In the genomic region with DNA sequence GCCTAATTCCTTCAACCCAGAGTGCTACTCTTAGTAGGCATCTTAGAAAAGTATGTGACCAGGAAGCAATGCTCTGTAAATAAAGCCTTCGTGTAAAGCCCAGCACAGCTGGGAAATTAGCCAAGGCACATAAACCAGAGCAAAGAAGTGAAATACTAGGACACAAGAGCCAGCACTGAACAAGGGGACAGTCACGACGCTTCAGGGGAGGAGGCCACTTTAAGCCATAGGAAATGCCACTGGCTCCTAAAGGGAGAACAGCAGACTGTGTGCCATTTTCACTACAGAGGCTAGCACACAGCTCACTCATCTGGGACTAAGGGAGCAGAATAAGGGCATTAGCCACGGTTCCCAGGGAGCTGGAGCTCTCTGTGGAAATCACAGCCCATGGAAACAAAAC, we compare ENCODE assay signal across 14 mouse cellular contexts. TPM values are rescaled to one million over a fixed set of nuclear protein-coding genes. Genes with fewer than 3 reads are reported as not detected.
DNase-seq lines count a peak whose midpoint lies in the region; ATAC-seq lines count a peak whose summit lies in the region.
"Had no signal": no experiment of that assay in that cellular context is flagged by ENCODE, and none has a peak within 500 bp of the region (broad histone marks: within the 10 kb centered on the region; RNA-seq: fewer than 3 reads in every experiment).

No protein-coding gene starts in this region.

- peaks cover 6% of the 10 kb centered on the region; the same call in 1 of the 2 replicates for H3K4me1 ChIP-seq in kidney, embryonic 16.5 days (ENCODE audit: insufficient read depth, low read length)
- 0 out of 2 replicates have a peak, but pooled peaks cover 3% of the 10 kb centered on the region for H3K4me1 ChIP-seq in embryonic facial prominence, embryonic 14.5 days (ENCODE audit: control insufficient read depth, insufficient read depth, low read length)
- peaks cover 45% of the 10 kb centered on the region for H3K4me1 ChIP-seq in midbrain, embryonic 13.5 days (replicated peaks)

- H3K4me3 ChIP-seq in kidney, embryonic 16.5 days (ENCODE audit: low read length): no peak overlapping the region
- no peak overlapping the region for H3K4me3 ChIP-seq in embryonic facial prominence, embryonic 14.5 days (ENCODE audit: low read depth, low read length)
- no peak overlapping the region for H3K4me3 ChIP-seq in midbrain, embryonic 13.5 days (replicated peaks)
- H3K4me3 ChIP-seq: embryonic facial prominence, embryonic 15.5 days had no signal

- no peak for ATAC-seq in kidney, embryonic 16.5 days (ENCODE audit: low FRiP score, low TSS enrichment)
- ATAC-seq in embryonic facial prominence, embryonic 14.5 days (ENCODE audit: low read depth): no peak
- ATAC-seq in midbrain, embryonic 13.5 days: no peak

- no peak overlapping the region for H3K4me2 ChIP-seq in kidney, embryonic 16.5 days (replicated peaks; ENCODE audit: low read depth, low read length)
- H3K4me2 ChIP-seq in embryonic facial prominence, embryonic 14.5 days (ENCODE audit: low read depth, low read length): no peak overlapping the region
- H3K4me2 ChIP-seq in midbrain, embryonic 13.5 days (replicated peaks): no peak overlapping the region
- H3K4me2 ChIP-seq: embryonic facial prominence, embryonic 15.5 days had no signal

- 49% methylated on average over 4 of the region's 4 CpGs for WGBS in kidney, embryonic 16.5 days
- whole genome bisulfite sequencing in embryonic facial prominence, embryonic 14.5 days: 64% methylated on average over 4 of the region's 4 CpGs
- WGBS in midbrain, embryonic 13.5 days: 42% methylated on average over 4 of the region's 4 CpGs

- peak; percentile 32 for DNase-seq in kidney, postnatal 14 days
- peak; percentile 53 for DNase-seq in adipocyte (ENCODE audit: low spot score)
- peak; percentile 31 for DNase-seq in embryonic facial prominence, embryonic 14.5 days (ENCODE audit: low spot score)
- DNase-seq in testis, postnatal 10 days (ENCODE audit: low spot score): no peak
- DNase-seq in adrenal gland, postnatal 10 days: no peak
- DNase-seq in cerebellum, adult 9-11 months: no peak
- DNase-seq: adrenal gland, postnatal 25 days; cerebellum, adult 18-20 months; kidney, adult 9 months; layer of hippocampus, postnatal 36 days had no signal

- H3K27me3 ChIP-seq in kidney, embryonic 16.5 days (ENCODE audit: insufficient read depth, low read length): no peaks in the 10 kb centered on the region
- H3K27me3 ChIP-seq in embryonic facial prominence, embryonic 14.5 days (replicated peaks; ENCODE audit: control insufficient read depth, insufficient read depth, low read length): no peaks in the 10 kb centered on the region
- H3K27me3 ChIP-seq in midbrain, embryonic 13.5 days: no peaks in the 10 kb centered on the region
- H3K27me3 ChIP-seq: embryonic facial prominence, embryonic 15.5 days had no signal

- H3K9ac ChIP-seq in kidney, embryonic 16.5 days (replicated peaks; ENCODE audit: low read length): no peak overlapping the region
- H3K9ac ChIP-seq in embryonic facial prominence, embryonic 14.5 days (ENCODE audit: low read depth, low read length): no peak overlapping the region
- H3K9ac ChIP-seq in midbrain, embryonic 13.5 days (replicated peaks): no peak overlapping the region
- H3K9ac ChIP-seq: embryonic facial prominence, embryonic 15.5 days; liver, embryonic 14.5 days had no signal

- H3K9me3 ChIP-seq in kidney, embryonic 16.5 days (ENCODE audit: low read length): no peaks in the 10 kb centered on the region
- H3K9me3 ChIP-seq in embryonic facial prominence, embryonic 14.5 days (ENCODE audit: control insufficient read depth, low read length): no peaks in the 10 kb centered on the region
- no peaks in the 10 kb centered on the region for H3K9me3 ChIP-seq in midbrain, embryonic 13.5 days
- H3K9me3 ChIP-seq: embryonic facial prominence, embryonic 15.5 days had no signal

- no peaks in the 10 kb centered on the region for H3K36me3 ChIP-seq in kidney, embryonic 16.5 days (ENCODE audit: insufficient read depth, low read length)
- no peaks in the 10 kb centered on the region for H3K36me3 ChIP-seq in embryonic facial prominence, embryonic 14.5 days (ENCODE audit: control insufficient read depth, insufficient read depth, low read length)
- H3K36me3 ChIP-seq in midbrain, embryonic 13.5 days: no peaks in the 10 kb centered on the region

- no peak overlapping the region for H3K27ac ChIP-seq in kidney, embryonic 16.5 days (ENCODE audit: low read length)
- no peak overlapping the region for H3K27ac ChIP-seq in embryonic facial prominence, embryonic 14.5 days (replicated peaks; ENCODE audit: low read depth, low read length)
- peak overlapping the region; percentile 30; the same call in 1 of the 2 replicates for H3K27ac ChIP-seq in midbrain, embryonic 13.5 days
- H3K27ac ChIP-seq: embryonic facial prominence, embryonic 15.5 days; liver, embryonic 14.5 days had no signal

RNA-seq across cellular contexts. Expression of gene Rab11fip3, which starts 24.1 kb away (rescaled TPM):
- polyA plus RNA-seq in kidney, embryonic 16.5 days (2015; fragmentation: Nextera tagmentation; extraction: Ambion mirVana): 30.7 and 41.0 TPM in 2 replicates
- 15.8 and 17.7 TPM in 2 replicates for polyA plus RNA-seq in embryonic facial prominence, embryonic 14.5 days (2014; fragmentation: Nextera tagmentation; extraction: Ambion mirVana)
- 27.6 and 35.0 TPM in 2 replicates for polyA plus RNA-seq in midbrain, embryonic 13.5 days (2015; fragmentation: Nextera tagmentation; extraction: Ambion mirVana)
- total RNA-seq in adrenal gland, postnatal 10 days (2021): 10 to 100 TPM; 15.3 to 23.8 TPM

RNA-seq across cellular contexts. Expression of gene Decr2, which starts 44.9 kb away (rescaled TPM):
- polyA plus RNA-seq in kidney, embryonic 16.5 days (2015; fragmentation: Nextera tagmentation; extraction: Ambion mirVana): 46.9 and 52.3 TPM in 2 replicates
- polyA plus RNA-seq in embryonic facial prominence, embryonic 14.5 days (2014; fragmentation: Nextera tagmentation; extraction: Ambion mirVana): 15.7 and 18.5 TPM in 2 replicates
- 27.0 and 28.2 TPM in 2 replicates for polyA plus RNA-seq in midbrain, embryonic 13.5 days (2015; fragmentation: Nextera tagmentation; extraction: Ambion mirVana)
- total RNA-seq in adrenal gland, postnatal 10 days (2021): 10 to 100 TPM; 50.4 to 63.7 TPM

RNA-seq across cellular contexts. Expression of gene Nme4, which starts 50.1 kb away (rescaled TPM):
- 103 and 112 TPM in 2 replicates for polyA plus RNA-seq in kidney, embryonic 16.5 days (2015; fragmentation: Nextera tagmentation; extraction: Ambion mirVana)
- 77.2 and 92.4 TPM in 2 replicates for polyA plus RNA-seq in embryonic facial prominence, embryonic 14.5 days (2014; fragmentation: Nextera tagmentation; extraction: Ambion mirVana)
- polyA plus RNA-seq in midbrain, embryonic 13.5 days (2015; fragmentation: Nextera tagmentation; extraction: Ambion mirVana): 31.8 and 36.8 TPM in 2 replicates
- 1 to 10 TPM; 4.5 to 6.5 TPM for total RNA-seq in adrenal gland, postnatal 10 days (2021)

RNA-seq across cellular contexts. Expression of gene Capn15, which starts 59.7 kb away (rescaled TPM):
- 26.0 and 30.7 TPM in 2 replicates for polyA plus RNA-seq in kidney, embryonic 16.5 days (2015; fragmentation: Nextera tagmentation; extraction: Ambion mirVana)
- 25.2 and 25.8 TPM in 2 replicates for polyA plus RNA-seq in embryonic facial prominence, embryonic 14.5 days (2014; fragmentation: Nextera tagmentation; extraction: Ambion mirVana)
- 19.1 and 21.1 TPM in 2 replicates for polyA plus RNA-seq in midbrain, embryonic 13.5 days (2015; fragmentation: Nextera tagmentation; extraction: Ambion mirVana)
- total RNA-seq in adrenal gland, postnatal 10 days (2021): 10 to 100 TPM; 15.8 to 16.2 TPM

Comparison
In these comparisons a context has a peak if more than half of its experiments do, and no peak if none do; other contexts are left out.
1. DNase-seq: peak in kidney, postnatal 14 days (single experiment), adipocyte (single experiment) and embryonic facial prominence, embryonic 14.5 days (single experiment); none in testis, postnatal 10 days (single experiment), adrenal gland, postnatal 10 days (single experiment) and cerebellum, adult 9-11 months (single experiment).